Mouse (Mus musculus): ENCODE measurements at regions not wholly inside any gene's neighbourhood (a gene's known extent, or its start where the extent isn't known, plus 50 kb on each side); places are given as distances from the start of the nearest gene placed in this dataset.

GRCm38 (mm10) chr2:75183293-75183692, 357.7 kb downstream of the Mtx2 start:
- TF ChIP-seq GATA1 (IDR thresholded peaks at IDR 0.05; ENCODE audit: low read length) (no peak), TAL1 (IDR thresholded peaks at IDR 0.05; ENCODE audit: low read length) (no peak)

Data from erythroblast, embryonic 14.5 days (primary cell).